Mouse (Mus musculus): ENCODE measurements at regions not wholly inside any gene's neighbourhood (a gene's known extent, or its start where the extent isn't known, plus 50 kb on each side); places are given as distances from the start of the nearest gene placed in this dataset.
"Not testable (repeated sequence)": the region's sequence is repeated elsewhere in the genome, so short reads cannot be mapped to it uniquely, and the experiment has no call there.

- no peaks in the 10 kb centered on the region for H3K4me1 ChIP-seq (replicated peaks)
- WGBS, result 93% methylated on average over 4 of the region's 4 CpGs
Observed at GRCm38 (mm10) chr6:109814990-109815389, 830.4 kb upstream of the Grm7 start.

GRCm38 (mm10) chr6:109848313-109848712 is 797.1 kb upstream of the Grm7 start:
- no peaks in the 10 kb centered on the region for H3K36me3 ChIP-seq
- no peak overlapping the region for H3K4me3 ChIP-seq (replicated peaks)
- H3K9ac ChIP-seq (replicated peaks), result no peak overlapping the region
- no peaks in the 10 kb centered on the region for H3K27me3 ChIP-seq
- H3K4me2 ChIP-seq (replicated peaks), result no peak overlapping the region
- H3K9me3 ChIP-seq, result no peaks in the 10 kb centered on the region
- WGBS, result 91% methylated on average over 3 of the region's 3 CpGs
- H3K27ac ChIP-seq, result no peak overlapping the region
- ATAC-seq, result no peak
- no peaks in the 10 kb centered on the region for H3K4me1 ChIP-seq (replicated peaks)

More at GRCm38 (mm10) chr6:109814990-109815389, 830.4 kb upstream of the Grm7 start:
- H3K9me3 ChIP-seq, result no peaks in the 10 kb centered on the region
- no peak overlapping the region for H3K4me3 ChIP-seq (replicated peaks)
- ATAC-seq, result no peak
- no peaks in the 10 kb centered on the region for H3K27me3 ChIP-seq
- no peak overlapping the region for H3K4me2 ChIP-seq (replicated peaks)
- no peak overlapping the region for H3K9ac ChIP-seq (replicated peaks)
- no peaks in the 10 kb centered on the region for H3K36me3 ChIP-seq
- H3K27ac ChIP-seq, result no peak overlapping the region

GRCm38 (mm10) chr6:109855806-109856205 is 789.6 kb upstream of the Grm7 start:
- Histone ChIP-seq H3K4me1 (replicated peaks) (no peaks in the 10 kb centered on the region), H3K27me3 (no peaks in the 10 kb centered on the region), H3K4me2 (replicated peaks) (no peak overlapping the region), H3K9me3 (no peaks in the 10 kb centered on the region), H3K36me3 (no peaks in the 10 kb centered on the region), H3K4me3 (replicated peaks) (no peak overlapping the region), H3K27ac (no peak overlapping the region), H3K9ac (replicated peaks) (no peak overlapping the region)
- no peak for ATAC-seq
- 43% methylated on average over 1 of the region's 1 CpGs for WGBS

- H3K36me3 ChIP-seq, result no peaks in the 10 kb centered on the region
- H3K4me1 ChIP-seq (replicated peaks), result no peaks in the 10 kb centered on the region
- no peak overlapping the region for H3K4me2 ChIP-seq (replicated peaks)
- no peaks in the 10 kb centered on the region for H3K27me3 ChIP-seq
- no peak overlapping the region for H3K9ac ChIP-seq (replicated peaks)
- WGBS, result 90% methylated on average over 4 of the region's 4 CpGs
- no peak for ATAC-seq
- no peaks in the 10 kb centered on the region for H3K9me3 ChIP-seq
- no peak overlapping the region for H3K27ac ChIP-seq
- H3K4me3 ChIP-seq (replicated peaks), result no peak overlapping the region
Observed at GRCm38 (mm10) chr6:109863411-109863810, 782.0 kb upstream of the Grm7 start.

- Histone ChIP-seq H3K4me1 (replicated peaks) (no peaks in the 10 kb centered on the region), H3K9me3 (no peaks in the 10 kb centered on the region), H3K4me2 (replicated peaks) (no peak overlapping the region), H3K27ac (no peak overlapping the region), H3K4me3 (replicated peaks) (no peak overlapping the region), H3K36me3 (no peaks in the 10 kb centered on the region), H3K9ac (replicated peaks) (no peak overlapping the region), H3K27me3 (no peaks in the 10 kb centered on the region)
- WGBS, result 66% methylated on average over 2 of the region's 2 CpGs
- ATAC-seq, result no peak
Observed at GRCm38 (mm10) chr6:109874187-109874586, 771.2 kb upstream of the Grm7 start.

GRCm38 (mm10) chr6:109874625-109875040 is 770.7 kb upstream of the Grm7 start:
- WGBS, result 83% methylated on average over 6 of the region's 6 CpGs
- Histone ChIP-seq H3K4me3 (replicated peaks) (no peak overlapping the region), H3K9me3 (no peaks in the 10 kb centered on the region), H3K27ac (no peak overlapping the region), H3K4me1 (replicated peaks) (no peaks in the 10 kb centered on the region), H3K27me3 (no peaks in the 10 kb centered on the region), H3K36me3 (no peaks in the 10 kb centered on the region), H3K9ac (replicated peaks) (no peak overlapping the region), H3K4me2 (replicated peaks) (no peak overlapping the region)
- no peak for ATAC-seq

GRCm38 (mm10) chr6:109875548-109875947 is 769.8 kb upstream of the Grm7 start:
- H3K9me3 ChIP-seq; H3K4me2 ChIP-seq (replicated peaks); H3K9ac ChIP-seq (replicated peaks); H3K27me3 ChIP-seq; H3K4me3 ChIP-seq (replicated peaks); H3K27ac ChIP-seq; ATAC-seq; H3K36me3 ChIP-seq; H3K4me1 ChIP-seq (replicated peaks): not testable (repeated sequence)
- 93% methylated on average over 3 of the region's 3 CpGs for WGBS

- H3K9me3 ChIP-seq, result no peaks in the 10 kb centered on the region
- H3K36me3 ChIP-seq, result no peaks in the 10 kb centered on the region
- H3K27ac ChIP-seq, result no peak overlapping the region
- no peak for ATAC-seq
- no peak overlapping the region for H3K4me2 ChIP-seq (replicated peaks)
- no peak overlapping the region for H3K4me3 ChIP-seq (replicated peaks)
- no peak overlapping the region for H3K9ac ChIP-seq (replicated peaks)
- 88% methylated on average over 1 of the region's 1 CpGs for WGBS
- H3K4me1 ChIP-seq (replicated peaks), result no peaks in the 10 kb centered on the region
- H3K27me3 ChIP-seq, result no peaks in the 10 kb centered on the region
Observed at GRCm38 (mm10) chr6:109879145-109879544, 766.2 kb upstream of the Grm7 start.

GRCm38 (mm10) chr6:109923780-109924179 is 721.6 kb upstream of the Grm7 start:
- H3K4me2 ChIP-seq (replicated peaks), result no peak overlapping the region
- no peaks in the 10 kb centered on the region for H3K27me3 ChIP-seq
- ATAC-seq, result no peak
- no peak overlapping the region for H3K27ac ChIP-seq
- H3K4me1 ChIP-seq (replicated peaks), result no peaks in the 10 kb centered on the region
- H3K9me3 ChIP-seq, result no peaks in the 10 kb centered on the region
- H3K4me3 ChIP-seq (replicated peaks), result no peak overlapping the region
- no peak overlapping the region for H3K9ac ChIP-seq (replicated peaks)
- H3K36me3 ChIP-seq, result no peaks in the 10 kb centered on the region

GRCm38 (mm10) chr6:109948491-109948890 is 696.9 kb upstream of the Grm7 start:
- Histone ChIP-seq H3K27ac (0 out of 2 replicates have a peak overlapping the region, but pooled peaks have one; percentile 35), H3K4me2 (replicated peaks) (no peak overlapping the region), H3K27me3 (no peaks in the 10 kb centered on the region), H3K4me1 (replicated peaks) (peaks cover 14% of the 10 kb centered on the region), H3K4me3 (replicated peaks) (no peak overlapping the region), H3K36me3 (no peaks in the 10 kb centered on the region), H3K9ac (replicated peaks) (no peak overlapping the region), H3K9me3 (no peaks in the 10 kb centered on the region)
- peak; percentile 82 for ATAC-seq

- 37% methylated on average over 1 of the region's 1 CpGs for WGBS
- peak; percentile 62 for ATAC-seq
- no peak overlapping the region for H3K9ac ChIP-seq (replicated peaks)
- peaks cover 14% of the 10 kb centered on the region for H3K4me1 ChIP-seq (replicated peaks)
- no peaks in the 10 kb centered on the region for H3K9me3 ChIP-seq
- 0 out of 2 replicates have a peak overlapping the region, but pooled peaks have one; percentile 35 for H3K27ac ChIP-seq
- H3K4me2 ChIP-seq (replicated peaks), result no peak overlapping the region
- H3K27me3 ChIP-seq, result no peaks in the 10 kb centered on the region
- no peaks in the 10 kb centered on the region for H3K36me3 ChIP-seq
- H3K4me3 ChIP-seq (replicated peaks), result no peak overlapping the region
Observed at GRCm38 (mm10) chr6:109948928-109949327, 696.5 kb upstream of the Grm7 start.

GRCm38 (mm10) chr6:109957901-109958300 is 687.5 kb upstream of the Grm7 start:
- H3K27me3 ChIP-seq; H3K9ac ChIP-seq (replicated peaks); H3K36me3 ChIP-seq; H3K9me3 ChIP-seq; H3K4me2 ChIP-seq (replicated peaks); H3K4me1 ChIP-seq (replicated peaks); H3K27ac ChIP-seq; ATAC-seq; H3K4me3 ChIP-seq (replicated peaks): not testable (repeated sequence)
- 86% methylated on average over 2 of the region's 2 CpGs for WGBS
